Mouse (Mus musculus) stomach, postnatal 0 days (tissue): ENCODE results near the gene Gcfc2. TPM values are rescaled to one million over a fixed set of nuclear protein-coding genes. Genes with fewer than 3 reads are reported as not detected.

Experiments used
- ATAC-seq: fragments of 200-750 bp; cut with Nextera tagmentation; 2 replicates; pipeline ENCODE4 v1.8.0; 2017; ENCODE audit not compliant: low FRiP score, low TSS enrichment
- DNase-seq: peaks from one replicate; pipeline ENCODE4 v3.0.0-alpha.2; 2016; ENCODE audit warnings: low spot score
- H3K27ac ChIP-seq: fragments of 300-500 bp; sonication (generic); replicated peaks from 2 replicates; pipeline ENCODE4 v1.5.1; 2014; ENCODE audit warnings: mild to moderate bottlenecking, control low read depth
- H3K27me3 ChIP-seq: fragments of 300-500 bp; sonication (generic); 2 replicates; pipeline ENCODE4 v1.6.1; 2014; ENCODE audit warnings: low read length; ENCODE audit not compliant: control insufficient read depth, insufficient read depth
- H3K36me3 ChIP-seq: fragments of 300-500 bp; sonication (generic); 2 replicates; pipeline ENCODE4 v1.6.1; 2014; ENCODE audit warnings: low read length, mixed read lengths; ENCODE audit not compliant: control insufficient read depth, insufficient read depth
- H3K4me1 ChIP-seq: fragments of 300-500 bp; sonication (generic); replicated peaks from 2 replicates; pipeline ENCODE4 v1.6.1; 2014; ENCODE audit warnings: antibody characterized with exemption; ENCODE audit not compliant: control insufficient read depth, insufficient read depth
- H3K4me2 ChIP-seq: fragments of 300-500 bp; sonication (generic); replicated peaks from 2 replicates; pipeline ENCODE4 v1.6.1; 2014; ENCODE audit warnings: low read depth, mild to moderate bottlenecking, control low read depth, moderate library complexity
- H3K4me3 ChIP-seq: fragments of 300-500 bp; sonication (generic); 2 replicates; pipeline ENCODE4 v1.5.1; 2014; ENCODE audit warnings: low read depth, low read length, control low read depth
- H3K9ac ChIP-seq: fragments of 300-500 bp; sonication (generic); 2 replicates; pipeline ENCODE4 v1.6.1; 2014; ENCODE audit warnings: mild to moderate bottlenecking, low read length, control low read depth, mixed read lengths
- H3K9me3 ChIP-seq: fragments of 300-500 bp; sonication (generic); 2 replicates; pipeline ENCODE4 v1.6.1; 2016; ENCODE audit warnings: low read length; ENCODE audit not compliant: control insufficient read depth
- CTCF ChIP-seq: IDR thresholded peaks from 2 replicates; pipeline ENCODE4 v1.5.1; 2016; ENCODE audit warnings: antibody characterized with exemption, low read depth, mild to moderate bottlenecking, moderate library complexity
- EP300 ChIP-seq: optimal IDR thresholded peaks from 2 replicates; pipeline ENCODE3; 2016; ENCODE audit warnings: antibody characterized with exemption
- WGBS: fragments of 180-500 bp; shearing (Covaris S2); extraction: QIAGEN DNeasy Blood & Tissue Kit; methylation state at CpG from one replicate; pipeline ENCODE4 v1.1.7; 2014; 5-methylcytosine and 5-hydroxymethylcytosine counted together
- microRNA counts: library from miRNA; unstranded; fragments of <30 nt; microRNA quantifications from one replicate; lab custom pipeline; 2015
- microRNA-seq: library from miRNA; unstranded; fragments of <30 nt; microRNA quantifications from one replicate; pipeline ENCODE4, GENCODE M21; 2016
- polyA plus RNA-seq: library from polyadenylated mRNA; unstranded; fragments of >200 nt; fragmentation: Nextera tagmentation; extraction: Ambion mirVana; gene quantifications from 2 replicates; pipeline ENCODE4 v1.2.1, GENCODE M21; 2015

Gcfc2 gene
- polyA plus RNA-seq, 1 experiment from 2014 or later, result 3.7 TPM

- ATAC-seq, result no peak
- no peak for DNase-seq
- 0 out of 2 replicates have a peak overlapping the region, but pooled peaks have one; percentile 27 for H3K9ac ChIP-seq
- no peak overlapping the region for H3K4me2 ChIP-seq
- H3K4me1 ChIP-seq, result no peaks in the 10 kb centered on the region
- 41% methylated on average over 20 of the region's 20 CpGs for WGBS
- no peaks in the 10 kb centered on the region for H3K27me3 ChIP-seq
- H3K36me3 ChIP-seq, result no peaks in the 10 kb centered on the region
- H3K27ac ChIP-seq, result peak overlapping the region; percentile 65
- no peaks in the 10 kb centered on the region for H3K9me3 ChIP-seq
- TF ChIP-seq CTCF (no peak), EP300 (no peak)
- no peak overlapping the region for H3K4me3 ChIP-seq
Measured at GRCm38 (mm10) chr6:81990049-81990810, 66.8 kb downstream of the Gcfc2 start.

MicroRNAs within 50 kb of the gene (microRNA counts, 519-probe panel; counts per million panel counts)
- microRNA mmu-miR-468 (lab: Ali Mortazavi, UCI), result not detected

Small RNAs within 50 kb of the gene (microRNA-seq; reads per million reads assigned to microRNA genes)
- gene Mir468 (not detected), gene Mir7232 (not detected)

Other genes starting within 250 kb of the Gcfc2 start
- gene Mrpl19, start 42.3 kb downstream of the Gcfc2 start, polyA plus RNA-seq, result 23.3 and 28.6 TPM in 2 replicates
- gene Eva1a, start 117.4 kb downstream of the Gcfc2 start, polyA plus RNA-seq, result 13.5 and 15.4 TPM in 2 replicates